Mouse (Mus musculus): ENCODE data around the gene Trim72. TPM values are rescaled to one million over a fixed set of nuclear protein-coding genes. Genes with fewer than 3 reads are reported as not detected.
"Not testable (repeated sequence)": the region's sequence is repeated elsewhere in the genome, so short reads cannot be mapped to it uniquely, and the experiment has no call there.

Trim72 gene
- polyA plus RNA-seq, 1 experiment from 2014 or later, result not detected

- no peak overlapping the region for H3K9ac ChIP-seq
- H3K4me2 ChIP-seq (replicated peaks), result no peak overlapping the region
- H3K4me3 ChIP-seq, result no peak overlapping the region
- no peaks in the 10 kb centered on the region for H3K36me3 ChIP-seq
- no peak for ATAC-seq (ENCODE audit: low FRiP score, low read depth)
- H3K9me3 ChIP-seq, result no peaks in the 10 kb centered on the region
- 94% methylated on average over 13 of the region's 13 CpGs for WGBS
- H3K4me1 ChIP-seq, result no peaks in the 10 kb centered on the region
- H3K27ac ChIP-seq, result no peak overlapping the region
- H3K27me3 ChIP-seq (replicated peaks), result 0 out of 2 replicates have a peak, but pooled peaks cover 3% of the 10 kb centered on the region
Measured at GRCm38 (mm10) chr7:128013116-128013515, 9.4 kb downstream of the Trim72 start.

- H3K9ac ChIP-seq; H3K9me3 ChIP-seq; H3K27me3 ChIP-seq (replicated peaks); H3K4me1 ChIP-seq; H3K4me3 ChIP-seq; ATAC-seq (ENCODE audit: low FRiP score, low read depth); H3K27ac ChIP-seq; H3K4me2 ChIP-seq (replicated peaks); H3K36me3 ChIP-seq: not testable (repeated sequence)
- WGBS, result 87% methylated on average over 5 of the region's 5 CpGs
Measured at GRCm38 (mm10) chr7:128016134-128016533, 12.4 kb downstream of the Trim72 start.

- H3K27me3 ChIP-seq (replicated peaks), result no peaks in the 10 kb centered on the region
- ATAC-seq (ENCODE audit: low FRiP score, low read depth), result no peak
- no peaks in the 10 kb centered on the region for H3K9me3 ChIP-seq
- H3K4me3 ChIP-seq, result no peak overlapping the region
- WGBS, result 91% methylated on average over 6 of the region's 6 CpGs
- no peak overlapping the region for H3K27ac ChIP-seq
- H3K4me2 ChIP-seq (replicated peaks), result no peak overlapping the region
- no peak overlapping the region for H3K9ac ChIP-seq
- no peaks in the 10 kb centered on the region for H3K36me3 ChIP-seq
- H3K4me1 ChIP-seq, result no peaks in the 10 kb centered on the region
Measured at GRCm38 (mm10) chr7:128016650-128017049, 12.9 kb downstream of the Trim72 start.

- Histone ChIP-seq H3K4me3 (no peak overlapping the region), H3K27ac (no peak overlapping the region), H3K9ac (no peak overlapping the region), H3K27me3 (replicated peaks) (no peaks in the 10 kb centered on the region), H3K4me2 (replicated peaks) (no peak overlapping the region), H3K4me1 (no peaks in the 10 kb centered on the region), H3K36me3 (no peaks in the 10 kb centered on the region), H3K9me3 (no peaks in the 10 kb centered on the region)
- WGBS, result 92% methylated on average over 3 of the region's 3 CpGs
- no peak for ATAC-seq (ENCODE audit: low FRiP score, low read depth)
Measured at GRCm38 (mm10) chr7:128018275-128018674, 14.5 kb downstream of the Trim72 start.

- Histone ChIP-seq H3K27ac (no peak overlapping the region), H3K4me2 (replicated peaks) (no peak overlapping the region), H3K4me3 (no peak overlapping the region), H3K27me3 (replicated peaks) (no peaks in the 10 kb centered on the region), H3K36me3 (no peaks in the 10 kb centered on the region), H3K9me3 (no peaks in the 10 kb centered on the region), H3K9ac (no peak overlapping the region), H3K4me1 (no peaks in the 10 kb centered on the region)
- 82% methylated on average over 2 of the region's 2 CpGs for WGBS
- ATAC-seq (ENCODE audit: low FRiP score, low read depth), result no peak
Measured at GRCm38 (mm10) chr7:128019187-128019586, 15.4 kb downstream of the Trim72 start.

- Histone ChIP-seq H3K4me2 (replicated peaks) (no peak overlapping the region), H3K9ac (no peak overlapping the region), H3K27ac (no peak overlapping the region), H3K27me3 (replicated peaks) (no peaks in the 10 kb centered on the region), H3K9me3 (no peaks in the 10 kb centered on the region), H3K36me3 (no peaks in the 10 kb centered on the region), H3K4me1 (no peaks in the 10 kb centered on the region), H3K4me3 (no peak overlapping the region)
- WGBS, result 62% methylated on average over 8 of the region's 8 CpGs
- no peak for ATAC-seq (ENCODE audit: low FRiP score, low read depth)
Measured at GRCm38 (mm10) chr7:128022974-128023373, 19.2 kb downstream of the Trim72 start.

- whole genome bisulfite sequencing, result 95% methylated on average over 4 of the region's 4 CpGs
- H3K4me3 ChIP-seq, result no peak overlapping the region
- no peak overlapping the region for H3K27ac ChIP-seq
- H3K4me1 ChIP-seq, result no peaks in the 10 kb centered on the region
- no peak overlapping the region for H3K9ac ChIP-seq
- no peak overlapping the region for H3K4me2 ChIP-seq (replicated peaks)
- no peak for ATAC-seq (ENCODE audit: low FRiP score, low read depth)
- no peaks in the 10 kb centered on the region for H3K27me3 ChIP-seq (replicated peaks)
- H3K9me3 ChIP-seq, result no peaks in the 10 kb centered on the region
- no peaks in the 10 kb centered on the region for H3K36me3 ChIP-seq
Measured at GRCm38 (mm10) chr7:128023565-128023964, 19.8 kb downstream of the Trim72 start.

GRCm38 (mm10) chr7:128024364-128024763, 20.6 kb downstream of the Trim72 start:
- 94% methylated on average over 9 of the region's 9 CpGs for WGBS
- Histone ChIP-seq H3K9ac (no peak overlapping the region), H3K9me3 (no peaks in the 10 kb centered on the region), H3K4me2 (replicated peaks) (no peak overlapping the region), H3K4me3 (no peak overlapping the region), H3K36me3 (no peaks in the 10 kb centered on the region), H3K4me1 (no peaks in the 10 kb centered on the region), H3K27me3 (replicated peaks) (no peaks in the 10 kb centered on the region), H3K27ac (no peak overlapping the region)
- ATAC-seq (ENCODE audit: low FRiP score, low read depth), result no peak

GRCm38 (mm10) chr7:128024932-128025331, 21.2 kb downstream of the Trim72 start:
- H3K4me2 ChIP-seq (replicated peaks), result no peak overlapping the region
- no peaks in the 10 kb centered on the region for H3K9me3 ChIP-seq
- no peak overlapping the region for H3K27ac ChIP-seq
- no peaks in the 10 kb centered on the region for H3K36me3 ChIP-seq
- H3K4me3 ChIP-seq, result no peak overlapping the region
- no peak for ATAC-seq (ENCODE audit: low FRiP score, low read depth)
- H3K4me1 ChIP-seq, result no peaks in the 10 kb centered on the region
- WGBS, result 85% methylated on average over 4 of the region's 4 CpGs
- no peak overlapping the region for H3K9ac ChIP-seq
- H3K27me3 ChIP-seq (replicated peaks), result no peaks in the 10 kb centered on the region

GRCm38 (mm10) chr7:128025381-128025780, 21.6 kb downstream of the Trim72 start:
- no peak overlapping the region for H3K9ac ChIP-seq
- no peaks in the 10 kb centered on the region for H3K36me3 ChIP-seq
- H3K4me3 ChIP-seq, result no peak overlapping the region
- no peak overlapping the region for H3K4me2 ChIP-seq (replicated peaks)
- no peaks in the 10 kb centered on the region for H3K9me3 ChIP-seq
- H3K27ac ChIP-seq, result no peak overlapping the region
- no peaks in the 10 kb centered on the region for H3K4me1 ChIP-seq
- no peaks in the 10 kb centered on the region for H3K27me3 ChIP-seq (replicated peaks)
- 83% methylated on average over 4 of the region's 4 CpGs for WGBS
- no peak for ATAC-seq (ENCODE audit: low FRiP score, low read depth)

- 37% methylated on average over 9 of the region's 9 CpGs for WGBS
- H3K9ac ChIP-seq, result no peak overlapping the region
- H3K27ac ChIP-seq, result no peak overlapping the region
- H3K36me3 ChIP-seq, result no peaks in the 10 kb centered on the region
- H3K27me3 ChIP-seq (replicated peaks), result no peaks in the 10 kb centered on the region
- H3K4me3 ChIP-seq, result no peak overlapping the region
- no peaks in the 10 kb centered on the region for H3K4me1 ChIP-seq
- ATAC-seq (ENCODE audit: low FRiP score, low read depth), result no peak
- no peaks in the 10 kb centered on the region for H3K9me3 ChIP-seq
- H3K4me2 ChIP-seq (replicated peaks), result no peak overlapping the region
Measured at GRCm38 (mm10) chr7:128031403-128031976, 27.7 kb downstream of the Trim72 start.

GRCm38 (mm10) chr7:128032290-128032988, 28.7 kb downstream of the Trim72 start:
- H3K4me2 ChIP-seq (replicated peaks), result no peak overlapping the region
- no peaks in the 10 kb centered on the region for H3K27me3 ChIP-seq (replicated peaks)
- no peak for ATAC-seq (ENCODE audit: low FRiP score, low read depth)
- H3K9ac ChIP-seq, result no peak overlapping the region
- H3K36me3 ChIP-seq, result no peaks in the 10 kb centered on the region
- no peak overlapping the region for H3K27ac ChIP-seq
- WGBS, result 92% methylated on average over 5 of the region's 5 CpGs
- H3K4me1 ChIP-seq, result no peaks in the 10 kb centered on the region
- H3K9me3 ChIP-seq, result no peaks in the 10 kb centered on the region
- no peak overlapping the region for H3K4me3 ChIP-seq

GRCm38 (mm10) chr7:128032989-128033293, 29.2 kb downstream of the Trim72 start:
- no peaks in the 10 kb centered on the region for H3K27me3 ChIP-seq (replicated peaks)
- no peak overlapping the region for H3K9ac ChIP-seq
- H3K4me2 ChIP-seq (replicated peaks), result no peak overlapping the region
- no peaks in the 10 kb centered on the region for H3K36me3 ChIP-seq
- H3K4me1 ChIP-seq, result no peaks in the 10 kb centered on the region
- WGBS, result 95% methylated on average over 3 of the region's 3 CpGs
- ATAC-seq (ENCODE audit: low FRiP score, low read depth), result no peak
- no peak overlapping the region for H3K27ac ChIP-seq
- no peak overlapping the region for H3K4me3 ChIP-seq
- H3K9me3 ChIP-seq, result no peaks in the 10 kb centered on the region

Measured in neural tube, embryonic 12.5 days (tissue).